Mouse (Mus musculus) liver, postnatal 0 days (tissue): ENCODE results near the gene Gm28047.
A peak's percentile ranks its signal among the peaks of the same experiment; 100 is the strongest.

Experiments
- CTCF ChIP-seq: sonication (generic); IDR thresholded peaks from 2 replicates; pipeline ENCODE4 v1.5.1; 2016; ENCODE audit warnings: antibody characterized with exemption, low read depth
- EP300 ChIP-seq: IDR thresholded peaks from 2 replicates; pipeline ENCODE4 v1.6.1; 2016; ENCODE audit warnings: antibody characterized with exemption, low read depth, mild to moderate bottlenecking

- TF ChIP-seq CTCF (0 out of 2 replicates have a peak, but pooled peaks have one; percentile 18), EP300 (no peak)
Measured at GRCm38 (mm10) chr15:102620765-102621164, 4.1 kb downstream of the Gm28047 start.
